Mouse (Mus musculus): Measurements from ENCODE around the gene Six2. TPM values are rescaled to one million over a fixed set of nuclear protein-coding genes. Genes with fewer than 3 reads are reported as not detected.

The Six2 gene
- polyA plus RNA-seq, 1 experiment from 2014 or later = 2.1 TPM

DNA sequence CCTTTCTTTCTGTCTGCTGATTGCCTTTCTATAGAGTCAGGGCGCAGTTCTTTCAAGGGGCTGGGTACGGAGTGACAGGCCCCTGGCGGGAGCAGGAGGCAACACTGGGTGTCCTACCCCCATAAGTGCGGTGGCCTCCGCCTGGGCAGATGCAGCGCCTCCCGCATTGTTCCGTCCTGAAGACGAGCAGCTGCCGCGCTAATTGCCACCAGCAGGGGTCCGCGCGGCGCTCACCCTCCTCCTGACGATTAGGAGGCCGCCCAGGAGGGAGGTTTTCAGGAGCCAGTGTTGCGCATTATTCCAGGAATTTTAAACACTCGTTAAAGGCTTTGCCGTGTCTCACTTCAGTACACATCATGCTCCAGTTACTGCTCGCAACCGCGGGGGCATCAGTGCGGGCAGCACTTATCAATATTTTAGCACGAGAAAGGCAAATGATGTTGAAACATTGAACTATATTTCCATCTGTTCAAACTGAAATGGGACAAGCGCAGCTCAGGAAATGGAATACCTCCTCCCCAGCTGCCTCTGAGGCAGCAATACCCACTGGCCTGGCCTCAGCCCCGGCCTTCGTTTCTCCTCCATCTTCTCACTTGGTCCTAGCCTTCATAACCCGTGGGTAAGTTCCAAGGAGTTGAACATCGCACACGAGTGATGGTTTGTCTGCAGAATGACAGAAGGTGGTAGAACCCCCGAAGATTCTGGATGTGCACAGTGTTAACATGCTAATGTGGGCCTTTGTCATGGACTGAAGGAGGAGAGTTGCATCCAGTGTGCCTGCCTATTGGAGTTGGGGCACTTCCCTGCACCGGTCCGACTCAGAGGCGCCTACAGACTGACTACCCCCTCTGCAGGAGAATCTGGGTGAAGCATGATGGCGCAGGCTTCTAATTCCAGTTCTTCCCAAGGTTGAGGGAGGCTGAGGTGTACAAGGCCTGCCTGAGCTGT lies 42.1 kb downstream of the Six2 start:
- no peak overlapping the region for H3K27ac ChIP-seq (ENCODE audit: low read depth, low read length)
- H3K27me3 ChIP-seq (ENCODE audit: control insufficient read depth, insufficient read depth, low read length) = peaks cover 66% of the 10 kb centered on the region
- H3K4me1 ChIP-seq (ENCODE audit: control insufficient read depth, insufficient read depth, low read length) = peaks cover 8% of the 10 kb centered on the region
- H3K9me3 ChIP-seq (replicated peaks; ENCODE audit: control insufficient read depth, low read length) = no peaks in the 10 kb centered on the region
- no peaks in the 10 kb centered on the region for H3K36me3 ChIP-seq (ENCODE audit: control insufficient read depth, insufficient read depth, low read length)
- H3K4me3 ChIP-seq (ENCODE audit: low read depth, low read length) = peak overlapping the region; percentile 38
- H3K4me2 ChIP-seq = peak overlapping the region; percentile 74
- ATAC-seq (replicated peaks; ENCODE audit: insufficient number of reproducible peaks, low FRiP score, low TSS enrichment) = no peak
- WGBS (ENCODE audit: insufficient replicate concordance) = 2% methylated on average over 36 of the region's 36 CpGs
- H3K9ac ChIP-seq (ENCODE audit: low read depth, low read length) = peak overlapping the region; percentile 34; the same call in 1 of the 2 replicates

GRCm38 (mm10) chr17:85645312-85645711 lies 42.8 kb downstream of the Six2 start:
- 10% methylated on average over 10 of the region's 12 CpGs for WGBS (ENCODE audit: insufficient replicate concordance)
- no peak for ATAC-seq (replicated peaks; ENCODE audit: insufficient number of reproducible peaks, low FRiP score, low TSS enrichment)
- peak overlapping the region; percentile 74 for H3K4me2 ChIP-seq
- H3K4me1 ChIP-seq (ENCODE audit: control insufficient read depth, insufficient read depth, low read length) = peaks cover 8% of the 10 kb centered on the region
- H3K9me3 ChIP-seq (replicated peaks; ENCODE audit: control insufficient read depth, low read length) = no peaks in the 10 kb centered on the region
- H3K27ac ChIP-seq (ENCODE audit: low read depth, low read length) = no peak overlapping the region
- peaks cover 66% of the 10 kb centered on the region for H3K27me3 ChIP-seq (ENCODE audit: control insufficient read depth, insufficient read depth, low read length)
- no peaks in the 10 kb centered on the region for H3K36me3 ChIP-seq (ENCODE audit: control insufficient read depth, insufficient read depth, low read length)
- H3K4me3 ChIP-seq (ENCODE audit: low read depth, low read length) = peak overlapping the region; percentile 38
- H3K9ac ChIP-seq (ENCODE audit: low read depth, low read length) = peak overlapping the region; percentile 34; the same call in 1 of the 2 replicates

GRCm38 (mm10) chr17:85637876-85638275 lies 50.2 kb downstream of the Six2 start:
- H3K36me3 ChIP-seq (ENCODE audit: control insufficient read depth, insufficient read depth, low read length) = no peaks in the 10 kb centered on the region
- no peaks in the 10 kb centered on the region for H3K9me3 ChIP-seq (replicated peaks; ENCODE audit: control insufficient read depth, low read length)
- H3K4me2 ChIP-seq = no peak overlapping the region
- no peak overlapping the region for H3K27ac ChIP-seq (ENCODE audit: low read depth, low read length)
- H3K4me1 ChIP-seq (ENCODE audit: control insufficient read depth, insufficient read depth, low read length) = no peaks in the 10 kb centered on the region
- no peak for ATAC-seq (replicated peaks; ENCODE audit: insufficient number of reproducible peaks, low FRiP score, low TSS enrichment)
- 42% methylated on average over 5 of the region's 6 CpGs for WGBS (ENCODE audit: insufficient replicate concordance)
- no peak overlapping the region for H3K4me3 ChIP-seq (ENCODE audit: low read depth, low read length)
- H3K27me3 ChIP-seq (ENCODE audit: control insufficient read depth, insufficient read depth, low read length) = peaks cover 47% of the 10 kb centered on the region
- H3K9ac ChIP-seq (ENCODE audit: low read depth, low read length) = no peak overlapping the region

Other genes starting within 250 kb of the Six2 start
- gene Six3, start 74.7 kb downstream of the Six2 start, polyA plus RNA-seq (2014; fragmentation: Nextera tagmentation; extraction: Ambion mirVana) = not detected in 2 replicates